Comparison of ENCODE assay signal across 8 mouse cellular contexts in genomic region chr14:26533821-26534756, GRCm38 (mm10). TPM values are rescaled to one million over a fixed set of nuclear protein-coding genes. Genes with fewer than 3 reads are reported as not detected.
A peak's percentile ranks its signal among the peaks of the same experiment; 100 is the strongest.
DNase-seq lines count a peak whose midpoint lies in the region; ATAC-seq and TF ChIP-seq lines count a peak whose summit lies in the region.

No protein-coding gene starts in this region.

- peak overlapping the region; percentile 90 for H3K4me2 ChIP-seq in forebrain, embryonic 11.5 days (ENCODE audit: low read depth, low read length, severe bottlenecking)

- H3K4me1 ChIP-seq in bone marrow macrophage, adult 2 months (ENCODE audit: control insufficient read depth, insufficient read depth, low read length): peaks cover 24% of the 10 kb centered on the region
- H3K4me1 ChIP-seq in forebrain, embryonic 11.5 days (replicated peaks; ENCODE audit: control insufficient read depth, insufficient read depth, low read length): peaks cover 3% of the 10 kb centered on the region; the same call in 1 of the 2 replicates

- no peaks in the 10 kb centered on the region for H3K36me3 ChIP-seq in forebrain, embryonic 11.5 days (ENCODE audit: control insufficient read depth, insufficient read depth, low read length)

- H3K9ac ChIP-seq in forebrain, embryonic 11.5 days (ENCODE audit: low read length): peak overlapping the region; percentile 90

- no peak for TF ChIP-seq CTCF in bone marrow macrophage, adult 2 months (IDR thresholded peaks at IDR 0.05; ENCODE audit: low read depth, low read length)

- WGBS in forebrain, embryonic 11.5 days: under 1% methylated on average over 81 of the region's 92 CpGs

- TF ChIP-seq POLR2A in bone marrow macrophage, adult 2 months (IDR thresholded peaks at IDR 0.05; ENCODE audit: borderline replicate concordance, low read depth, low read length): no peak

- intact Hi-C loops in heart, postnatal 10 days (cut with DNase I): loop anchor here (2.0 to 5.0 kb wide), 2 partner anchors 39 to 103 kb away; partner anchors contain the start of gene Arf4

- DNase-seq in kidney, adult 18-20 months: peak; percentile 61
- no peak for DNase-seq in kidney, adult 11 months
- DNase-seq in forebrain, embryonic 11.5 days (ENCODE audit: low spot score): peak; percentile 86
- DNase-seq in heart, postnatal 10 days: peak; percentile 50 to 65
- DNase-seq in left cerebral cortex, adult 11 months (ENCODE audit: low spot score): peak; percentile 10
- DNase-seq in lung, postnatal 36 days: peak; percentile 50
- peak; percentile 34 to 50 for DNase-seq in spleen, adult 18-20 months

- peak overlapping the region; percentile 90 for H3K4me3 ChIP-seq in bone marrow macrophage, adult 2 months (ENCODE audit: insufficient read depth, low read length)
- peak overlapping the region; percentile 95 for H3K4me3 ChIP-seq in forebrain, embryonic 11.5 days (ENCODE audit: low read depth, low read length)

- no peaks in the 10 kb centered on the region for H3K27me3 ChIP-seq in forebrain, embryonic 11.5 days (ENCODE audit: control insufficient read depth, insufficient read depth, low read length)

- no peaks in the 10 kb centered on the region for H3K9me3 ChIP-seq in forebrain, embryonic 11.5 days (ENCODE audit: control insufficient read depth, low read length)

- ATAC-seq in forebrain, embryonic 11.5 days (replicated peaks; ENCODE audit: low FRiP score): peak; percentile 91

- peak overlapping the region; percentile 53 for H3K27ac ChIP-seq in bone marrow macrophage, adult 2 months (ENCODE audit: insufficient read depth, low read depth, low read length)
- H3K27ac ChIP-seq in forebrain, embryonic 11.5 days (ENCODE audit: low read depth, low read length): peak overlapping the region; percentile 70; the same call in 1 of the 2 replicates

RNA-seq across cellular contexts. Expression of gene Slmap, which starts 0.6 kb away (rescaled TPM):
- polyA plus RNA-seq in bone marrow macrophage, adult 2 months (2012; ENCODE audit: insufficient read depth, insufficient read length, missing spikeins): 70.1 and 78.0 TPM in 2 replicates
- polyA plus RNA-seq in forebrain, embryonic 11.5 days (2014; fragmentation: Nextera tagmentation; extraction: Ambion mirVana): 24.9 and 25.5 TPM in 2 replicates
- 100 to 1,000 TPM; 351 to 367 TPM for total RNA-seq in heart, postnatal 10 days (2021)

RNA-seq across cellular contexts. Expression of gene Dennd6a, which starts 39.6 kb away (rescaled TPM):
- 44.3 and 50.2 TPM in 2 replicates for polyA plus RNA-seq in bone marrow macrophage, adult 2 months (2012; ENCODE audit: insufficient read depth, insufficient read length, missing spikeins)
- 38.8 and 39.1 TPM in 2 replicates for polyA plus RNA-seq in forebrain, embryonic 11.5 days (2014; fragmentation: Nextera tagmentation; extraction: Ambion mirVana)
- total RNA-seq in heart, postnatal 10 days (2021): 10 to 100 TPM; 26.1 to 26.2 TPM
